ENCODE assay signal across 9 mouse cellular contexts in genomic region chr10:69834700-69835099, GRCm38 (mm10).
A peak's percentile ranks its signal among the peaks of the same experiment; 100 is the strongest.
DNase-seq lines count a peak whose midpoint lies in the region; ATAC-seq lines count a peak whose summit lies in the region.
"Had no signal": no experiment of that assay in that cellular context is flagged by ENCODE, and none has a peak within 500 bp of the region (broad histone marks: within the 10 kb centered on the region; RNA-seq: fewer than 3 reads in every experiment).

No protein-coding gene starts in this region.

- H3K36me3 ChIP-seq in neural tube, embryonic 13.5 days: peaks cover 23% of the 10 kb centered on the region; the same call in 1 of the 2 replicates

- no peaks in the 10 kb centered on the region for H3K27me3 ChIP-seq in neural tube, embryonic 13.5 days
- H3K27me3 ChIP-seq: neural tube, embryonic 12.5 days had no signal

- DNase-seq in neural tube, embryonic 10.5 days (ENCODE audit: extremely low spot score, low spot score): no peak
- peak; percentile 49 for DNase-seq in gastrocnemius, postnatal 10 days
- DNase-seq in kidney, postnatal 10 days: peak; percentile 46
- DNase-seq in testis, postnatal 14 days (ENCODE audit: low spot score): peak; percentile 14
- DNase-seq in right cerebral cortex, postnatal 36 days (ENCODE audit: low spot score in 2 of 2): no peak
- no peak for DNase-seq in right cerebral cortex, postnatal 25 days
- DNase-seq in frontal cortex, postnatal 10 days (ENCODE audit: low spot score in 2 of 2): no peak

- H3K4me1 ChIP-seq in neural tube, embryonic 13.5 days (replicated peaks): 0 out of 2 replicates have a peak, but pooled peaks cover 20% of the 10 kb centered on the region
- H3K4me1 ChIP-seq: neural tube, embryonic 12.5 days had no signal

- H3K9me3 ChIP-seq in neural tube, embryonic 13.5 days: no peaks in the 10 kb centered on the region
- H3K9me3 ChIP-seq: neural tube, embryonic 12.5 days had no signal

- H3K4me2 ChIP-seq in neural tube, embryonic 13.5 days: no peak overlapping the region
- H3K4me2 ChIP-seq: neural tube, embryonic 12.5 days had no signal

- WGBS in neural tube, embryonic 13.5 days: 63% methylated on average over 4 of the region's 4 CpGs

- H3K9ac ChIP-seq in neural tube, embryonic 13.5 days: no peak overlapping the region
- H3K9ac ChIP-seq: neural tube, embryonic 12.5 days had no signal

- no peak overlapping the region for H3K4me3 ChIP-seq in neural tube, embryonic 13.5 days
- H3K4me3 ChIP-seq: neural tube, embryonic 12.5 days had no signal

- peak overlapping the region; percentile 23; the same call in 1 of the 2 replicates for H3K27ac ChIP-seq in neural tube, embryonic 13.5 days (replicated peaks)
- H3K27ac ChIP-seq: neural tube, embryonic 12.5 days had no signal

- ATAC-seq in neural tube, embryonic 13.5 days (ENCODE audit: low read depth): no peak

Comparison
In these comparisons a context has a peak if more than half of its experiments do, and no peak if none do; other contexts are left out.
1. DNase-seq: peak in gastrocnemius, postnatal 10 days (single experiment), kidney, postnatal 10 days (single experiment) and testis, postnatal 14 days (single experiment); none in neural tube, embryonic 10.5 days (single experiment), right cerebral cortex, postnatal 36 days (0 of 2), right cerebral cortex, postnatal 25 days (single experiment) and frontal cortex, postnatal 10 days (0 of 2).